Mouse (Mus musculus) lung, postnatal 0 days (tissue): Measurements from ENCODE around the gene Cd81.

ENCODE experiments used
- CTCF ChIP-seq: IDR thresholded peaks from 2 replicates; pipeline ENCODE4 v1.5.1; 2016; ENCODE audit warnings: antibody characterized with exemption, mild to moderate bottlenecking
- EP300 ChIP-seq: IDR thresholded peaks from 2 replicates; pipeline ENCODE4 v1.6.1; 2016; ENCODE audit warnings: antibody characterized with exemption, mild to moderate bottlenecking, control low read depth

DNA sequence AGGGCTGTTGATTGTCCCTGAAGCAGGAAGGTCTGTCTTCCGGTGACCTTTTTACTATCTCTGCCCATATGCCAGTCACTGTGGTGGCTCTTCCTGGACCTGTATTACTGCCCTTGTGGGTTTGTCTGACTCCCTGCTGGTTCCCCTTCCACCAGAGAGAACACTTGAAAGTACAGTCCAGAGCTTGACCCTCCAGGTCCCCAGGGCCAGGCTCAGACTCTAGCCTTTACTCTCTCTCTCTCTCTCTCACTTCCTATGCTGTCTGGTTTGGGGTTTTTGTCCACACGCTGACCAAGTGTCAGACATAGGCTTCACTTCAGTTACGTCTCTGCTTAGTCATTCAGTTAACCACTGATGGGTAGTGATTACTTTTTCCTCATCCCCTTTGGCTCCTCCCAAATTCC lies 9.6 kb upstream of the Cd81 start:
- TF ChIP-seq CTCF: no peak
- TF ChIP-seq EP300: no peak
